Mouse (Mus musculus) lung, postnatal 0 days (tissue): ENCODE results near the gene Odr4. TPM values are rescaled to one million over a fixed set of nuclear protein-coding genes. Genes with fewer than 3 reads are reported as not detected.

ENCODE experiments used
- ATAC-seq: fragments of 200-750 bp; cut with Nextera tagmentation; 2 replicates; pipeline ENCODE4 v1.8.0; 2017; ENCODE audit warnings: moderate library complexity
- DNase-seq: peaks from one replicate; pipeline ENCODE4 v3.0.0-alpha.2; 2016; ENCODE audit warnings: low spot score
- H3K27ac ChIP-seq: fragments of 300-500 bp; sonication (generic); 2 replicates; pipeline ENCODE4 v1.5.1; 2014; ENCODE audit warnings: antibody characterized with exemption, mild to moderate bottlenecking, low read length, mixed read lengths
- H3K27me3 ChIP-seq: fragments of 300-500 bp; sonication (generic); replicated peaks from 2 replicates; pipeline ENCODE4 v1.6.1; 2014; ENCODE audit warnings: low read length, mixed read lengths; ENCODE audit not compliant: insufficient read depth
- H3K36me3 ChIP-seq: fragments of 300-500 bp; sonication (generic); 2 replicates; pipeline ENCODE4 v1.6.1; 2014; ENCODE audit warnings: low read length, mixed read lengths; ENCODE audit not compliant: insufficient read depth
- H3K4me1 ChIP-seq: fragments of 300-500 bp; sonication (generic); 2 replicates; pipeline ENCODE4 v1.6.1; 2014; ENCODE audit warnings: antibody characterized with exemption, low read depth, low read length, mixed read lengths; ENCODE audit not compliant: insufficient read depth
- H3K4me2 ChIP-seq: fragments of 300-500 bp; sonication (generic); replicated peaks from 2 replicates; pipeline ENCODE4 v1.6.1; 2014; ENCODE audit warnings: low read depth, mild to moderate bottlenecking, low read length, moderate library complexity, mixed read lengths
- H3K4me3 ChIP-seq: fragments of 300-500 bp; sonication (generic); 2 replicates; pipeline ENCODE4 v1.5.1; 2014; ENCODE audit warnings: low read depth, low read length
- H3K9ac ChIP-seq: fragments of 300-500 bp; sonication (generic); replicated peaks from 2 replicates; pipeline ENCODE4 v1.6.1; 2014; ENCODE audit warnings: low read depth, mild to moderate bottlenecking
- H3K9me3 ChIP-seq: fragments of 300-500 bp; sonication (generic); 2 replicates; pipeline ENCODE4 v1.6.1; 2016; ENCODE audit warnings: low read length, mixed read lengths
- CTCF ChIP-seq: IDR thresholded peaks from 2 replicates; pipeline ENCODE4 v1.5.1; 2016; ENCODE audit warnings: antibody characterized with exemption, mild to moderate bottlenecking
- EP300 ChIP-seq: IDR thresholded peaks from 2 replicates; pipeline ENCODE4 v1.6.1; 2016; ENCODE audit warnings: antibody characterized with exemption, mild to moderate bottlenecking, control low read depth
- WGBS: fragments of 180-500 bp; shearing (Covaris S2); extraction: QIAGEN DNeasy Blood & Tissue Kit; methylation state at CpG from one replicate; pipeline ENCODE4 v1.1.7; 2014; 5-methylcytosine and 5-hydroxymethylcytosine counted together
- polyA plus RNA-seq: library from polyadenylated mRNA; unstranded; fragments of >200 nt; fragmentation: Nextera tagmentation; extraction: Ambion mirVana; gene quantifications from 2 replicates; pipeline ENCODE4 v1.2.1, GENCODE M21; 2015

Gene Odr4
- polyA plus RNA-seq, 1 experiment from 2014 or later: 39.1 TPM

DNA sequence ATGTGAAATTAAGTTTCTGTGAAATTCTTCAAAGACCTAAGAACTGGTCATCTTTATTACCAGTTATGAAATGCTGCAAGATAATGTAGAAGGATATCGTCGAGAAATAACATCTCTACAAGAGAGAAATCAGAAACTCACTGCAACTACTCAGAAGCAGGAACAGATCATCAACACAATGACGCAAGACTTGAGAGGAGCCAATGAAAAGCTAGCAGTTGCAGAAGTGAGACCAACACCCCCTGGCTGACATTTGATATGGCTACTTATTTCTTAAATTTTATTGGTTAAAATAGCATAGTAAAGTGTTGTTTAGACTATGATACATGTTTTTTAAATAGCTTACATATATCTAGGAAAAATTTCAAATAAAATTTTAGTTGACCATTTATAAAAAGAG lies 23.1 kb upstream of the Odr4 start:
- H3K4me2 ChIP-seq: no peak overlapping the region
- 78% methylated on average over 3 of the region's 3 CpGs for WGBS
- H3K27me3 ChIP-seq: no peaks in the 10 kb centered on the region
- no peak overlapping the region for H3K27ac ChIP-seq
- ATAC-seq (no peak), DNase-seq (no peak)
- no peaks in the 10 kb centered on the region for H3K4me1 ChIP-seq
- H3K36me3 ChIP-seq: peaks cover 61% of the 10 kb centered on the region
- H3K9ac ChIP-seq: no peak overlapping the region
- TF ChIP-seq CTCF (no peak), EP300 (no peak)
- no peaks in the 10 kb centered on the region for H3K9me3 ChIP-seq
- H3K4me3 ChIP-seq: no peak overlapping the region

DNA sequence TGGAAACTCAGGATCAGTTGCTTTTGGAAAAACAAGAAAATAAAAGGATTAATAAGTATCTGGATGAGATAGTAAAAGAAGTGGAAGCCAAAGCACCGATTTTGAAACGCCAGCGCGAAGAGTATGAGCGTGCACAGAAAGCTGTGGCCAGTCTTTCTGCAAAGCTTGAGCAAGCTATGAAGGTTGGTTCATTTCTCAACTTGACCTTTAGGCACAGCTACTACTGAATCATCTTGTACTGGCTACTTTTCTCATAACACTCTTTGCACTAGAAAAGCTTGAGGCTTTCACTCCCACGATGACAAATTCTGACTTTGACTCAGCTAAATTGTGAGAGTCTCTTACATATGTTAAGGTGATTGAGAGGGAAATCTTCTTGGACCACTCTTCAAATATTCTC lies 17.1 kb upstream of the Odr4 start:
- WGBS: 94% methylated on average over 6 of the region's 6 CpGs

DNA sequence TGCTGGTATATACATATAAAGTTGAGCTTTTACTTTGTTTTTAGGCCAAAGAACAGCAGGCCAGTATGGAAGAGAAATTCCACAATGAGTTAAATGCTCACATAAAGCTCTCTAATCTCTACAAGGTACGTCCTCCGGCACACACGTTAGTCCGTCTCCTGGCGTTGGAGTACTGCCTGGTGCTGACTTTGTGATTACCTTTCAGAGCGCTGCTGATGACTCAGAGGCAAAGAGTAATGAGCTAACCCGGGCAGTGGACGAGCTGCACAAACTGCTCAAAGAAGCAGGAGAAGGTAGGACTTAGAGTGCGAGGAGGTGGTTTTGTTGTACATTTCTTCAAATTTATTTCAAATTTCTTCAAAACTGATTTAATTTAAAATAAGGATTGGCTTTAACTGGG lies 14.4 kb upstream of the Odr4 start:
- no peak for ATAC-seq
- Histone ChIP-seq H3K27ac (no peak overlapping the region), H3K9me3 (no peaks in the 10 kb centered on the region), H3K4me3 (no peak overlapping the region), H3K4me2 (no peak overlapping the region), H3K4me1 (no peaks in the 10 kb centered on the region), H3K36me3 (peaks cover 27% of the 10 kb centered on the region; the same call in 1 of the 2 replicates), H3K27me3 (no peaks in the 10 kb centered on the region), H3K9ac (no peak overlapping the region)
- DNase-seq: no peak
- 71% methylated on average over 9 of the region's 9 CpGs for WGBS
- TF ChIP-seq EP300 (no peak), CTCF (no peak)

More for the DNA sequence above, 17.1 kb upstream of the Odr4 start:
- Histone ChIP-seq H3K36me3 (peaks cover 47% of the 10 kb centered on the region), H3K4me1 (no peaks in the 10 kb centered on the region), H3K4me3 (no peak overlapping the region), H3K27ac (no peak overlapping the region), H3K27me3 (no peaks in the 10 kb centered on the region), H3K4me2 (no peak overlapping the region), H3K9ac (no peak overlapping the region), H3K9me3 (no peaks in the 10 kb centered on the region)
- ATAC-seq: no peak
- TF ChIP-seq EP300: no peak
- TF ChIP-seq CTCF: no peak
- DNase-seq: no peak

DNA sequence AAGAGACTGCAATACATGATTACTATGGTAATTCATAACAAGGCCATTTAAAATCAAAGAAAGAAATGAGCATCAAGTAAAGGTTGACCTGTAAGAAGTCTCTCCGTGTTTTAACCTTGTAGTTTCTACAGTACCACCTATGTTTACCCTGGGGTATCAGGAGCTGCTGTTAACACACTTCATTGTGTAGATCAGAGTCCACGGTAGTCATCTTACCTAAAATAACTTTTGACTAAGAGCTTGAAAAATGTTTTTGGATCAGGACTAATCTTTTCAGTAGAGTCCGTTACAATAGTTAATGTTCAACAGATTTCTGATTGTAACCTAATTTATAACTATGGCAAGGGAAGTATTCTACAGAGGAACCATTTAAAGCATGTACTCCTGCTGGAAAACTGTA lies 11.7 kb upstream of the Odr4 start:
- TF ChIP-seq EP300 (no peak), CTCF (no peak)
- Histone ChIP-seq H3K36me3 (peaks cover 17% of the 10 kb centered on the region; the same call in 1 of the 2 replicates), H3K4me2 (no peak overlapping the region), H3K4me3 (no peak overlapping the region), H3K4me1 (no peaks in the 10 kb centered on the region), H3K27me3 (no peaks in the 10 kb centered on the region), H3K27ac (no peak overlapping the region), H3K9me3 (no peaks in the 10 kb centered on the region), H3K9ac (no peak overlapping the region)
- WGBS: 88% methylated on average over 3 of the region's 3 CpGs
- DNase-seq (no peak), ATAC-seq (no peak)

DNA sequence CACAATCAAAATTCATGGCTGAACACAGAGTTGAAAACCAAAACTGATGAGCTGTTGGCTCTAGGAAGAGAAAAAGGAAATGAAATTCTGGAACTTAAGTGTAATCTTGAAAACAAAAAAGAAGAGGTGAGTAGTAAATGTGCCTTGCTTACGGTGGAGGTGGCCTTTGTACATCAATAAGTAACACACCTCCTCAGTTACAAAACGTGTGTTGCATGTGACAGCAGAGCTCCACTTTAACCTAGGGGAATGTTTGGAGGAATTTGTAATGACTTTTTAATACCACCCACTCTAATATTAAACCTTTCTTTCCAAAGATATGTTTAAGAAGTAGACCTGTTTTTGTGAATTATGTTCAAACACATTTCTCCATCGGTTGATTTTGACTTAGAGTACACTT lies 11.0 kb upstream of the Odr4 start:
- H3K4me3 ChIP-seq: no peak overlapping the region
- no peak overlapping the region for H3K27ac ChIP-seq
- H3K4me2 ChIP-seq: no peak overlapping the region
- no peaks in the 10 kb centered on the region for H3K27me3 ChIP-seq
- no peak overlapping the region for H3K9ac ChIP-seq
- DNase-seq: no peak
- TF ChIP-seq EP300 (no peak), CTCF (no peak)
- ATAC-seq: no peak
- no peaks in the 10 kb centered on the region for H3K9me3 ChIP-seq
- H3K4me1 ChIP-seq: no peaks in the 10 kb centered on the region
- H3K36me3 ChIP-seq: peaks cover 12% of the 10 kb centered on the region; the same call in 1 of the 2 replicates
- 83% methylated on average over 3 of the region's 3 CpGs for WGBS

DNA sequence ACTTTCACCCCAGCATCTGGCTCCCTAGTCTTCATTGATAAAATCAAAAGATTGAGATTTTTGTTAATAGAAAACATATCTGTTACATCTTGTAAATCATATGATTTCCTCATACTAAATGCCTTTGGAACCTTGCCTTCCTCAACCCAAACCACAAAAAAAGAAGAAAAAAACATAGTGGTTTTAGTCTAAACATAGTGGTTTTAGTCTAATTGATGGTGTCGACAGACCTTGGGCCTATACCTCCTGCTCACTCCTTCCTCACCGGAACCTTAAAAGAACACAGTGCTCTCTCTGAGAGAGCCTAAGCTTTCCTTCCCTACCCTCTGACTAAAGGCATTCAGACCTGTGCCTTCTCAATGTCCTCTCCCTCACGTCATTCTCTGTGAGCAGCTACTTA lies 3.1 kb upstream of the Odr4 start:
- Histone ChIP-seq H3K27me3 (no peaks in the 10 kb centered on the region), H3K4me3 (no peak overlapping the region), H3K27ac (no peak overlapping the region), H3K9ac (no peak overlapping the region), H3K4me1 (no peaks in the 10 kb centered on the region), H3K9me3 (no peaks in the 10 kb centered on the region), H3K36me3 (0 out of 2 replicates have a peak, but pooled peaks cover 10% of the 10 kb centered on the region), H3K4me2 (no peak overlapping the region)
- TF ChIP-seq EP300: no peak
- TF ChIP-seq CTCF: no peak
- WGBS: 84% methylated on average over 3 of the region's 3 CpGs
- ATAC-seq (no peak), DNase-seq (no peak)

DNA sequence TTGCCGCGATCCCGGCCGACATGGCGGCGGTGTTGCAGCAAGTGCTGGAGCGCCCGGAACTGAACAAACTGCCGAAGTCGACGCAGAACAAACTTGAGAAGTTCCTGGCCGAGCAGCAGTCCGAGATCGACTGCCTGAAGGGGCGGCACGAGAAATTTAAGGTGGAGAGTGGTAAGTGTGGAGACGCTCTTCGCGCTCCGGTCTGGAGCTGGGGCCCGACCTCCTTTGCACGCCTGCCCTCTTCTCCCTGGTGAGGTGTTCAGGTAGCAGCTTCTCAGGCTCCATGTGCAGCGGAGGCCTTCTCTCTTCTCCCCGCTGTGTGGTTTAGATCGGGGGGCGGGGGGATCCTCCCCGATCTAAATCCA lies 590 bp upstream of the Odr4 start:
- peak; percentile 84 for DNase-seq
- H3K27me3 ChIP-seq: no peaks in the 10 kb centered on the region
- peak overlapping the region; percentile 68 for H3K4me2 ChIP-seq
- H3K9ac ChIP-seq: peak overlapping the region; percentile 80
- H3K9me3 ChIP-seq: no peaks in the 10 kb centered on the region
- no peak for TF ChIP-seq CTCF
- TF ChIP-seq EP300: no peak
- WGBS: 0% methylated on average over 27 of the region's 27 CpGs
- 0 out of 2 replicates have a peak, but pooled peaks cover 15% of the 10 kb centered on the region for H3K36me3 ChIP-seq
- H3K4me1 ChIP-seq: no peaks in the 10 kb centered on the region
- H3K27ac ChIP-seq: peak overlapping the region; percentile 93
- peak overlapping the region; percentile 72 for H3K4me3 ChIP-seq
- ATAC-seq: peak; percentile 54
